Mouse (Mus musculus) G1E-ER4 (cell line): ENCODE data around the gene Gm527. TPM values are rescaled to one million over a fixed set of nuclear protein-coding genes. Genes with fewer than 3 reads are reported as not detected.

Experiments used
- GATA1 ChIP-seq: IDR thresholded peaks from one replicate; pipeline ENCODE4 v1.8.0; 2012; ENCODE audit warnings: low read length, inconsistent platforms
- polyA plus RNA-seq: library from polyadenylated mRNA; stranded (reverse); fragments of >175 nt; gene quantifications from 2 replicates; pipeline ENCODE4 v1.2.3, GENCODE M21; 2012

The Gm527 gene
- polyA plus RNA-seq, result 0.46 and 0.76 TPM in 2 replicates

GRCm38 (mm10) chr12:64917578-64918471 lies at the start of gene Gm527:
Gm527 (plus strand) TSS chr12:64917906.
- TF ChIP-seq GATA1, result no peak

- no peak for TF ChIP-seq GATA1
Observed at GRCm38 (mm10) chr12:64871103-64871502, 46.6 kb upstream of the Gm527 start.

GRCm38 (mm10) chr12:64897060-64897730 lies 20.5 kb upstream of the Gm527 start:
- TF ChIP-seq GATA1, result no peak

- TF ChIP-seq GATA1, result no peak
Observed at GRCm38 (mm10) chr12:64902506-64902905, 15.2 kb upstream of the Gm527 start.

- no peak for TF ChIP-seq GATA1
Observed at GRCm38 (mm10) chr12:64903186-64903585, 14.5 kb upstream of the Gm527 start.

GRCm38 (mm10) chr12:64912996-64913395 lies 4.7 kb upstream of the Gm527 start:
- TF ChIP-seq GATA1, result no peak

GRCm38 (mm10) chr12:64916735-64917134 lies 971 bp upstream of the Gm527 start:
- no peak for TF ChIP-seq GATA1

GRCm38 (mm10) chr12:64937493-64937892 lies 19.8 kb downstream of the Gm527 start:
- no peak for TF ChIP-seq GATA1

- TF ChIP-seq GATA1, result no peak
Observed at GRCm38 (mm10) chr12:64964560-64964959, 46.9 kb downstream of the Gm527 start.

- TF ChIP-seq GATA1, result no peak
Observed at GRCm38 (mm10) chr12:64965124-64966026, 47.7 kb downstream of the Gm527 start, which contains the start of the genes Klhl28 and Togaram1. Klhl28 (minus strand) TSS chr12:64965534. Togaram1 (plus strand) TSS chr12:64965804.

- TF ChIP-seq GATA1, result no peak
Observed at GRCm38 (mm10) chr12:64966101-64966631, 48.5 kb downstream of the Gm527 start.

- no peak for TF ChIP-seq GATA1
Observed at GRCm38 (mm10) chr12:64966652-64967435, 49.1 kb downstream of the Gm527 start.

- no peak for TF ChIP-seq GATA1
Observed at GRCm38 (mm10) chr12:64967470-64967869, 49.8 kb downstream of the Gm527 start.

- no peak for TF ChIP-seq GATA1
Observed at GRCm38 (mm10) chr12:64968067-64968466, 50.4 kb downstream of the Gm527 start.
